Mouse (Mus musculus): ENCODE data around the gene Pros1.
A peak's percentile ranks its signal among the peaks of the same experiment; 100 is the strongest.

The Pros1 gene

DNA sequence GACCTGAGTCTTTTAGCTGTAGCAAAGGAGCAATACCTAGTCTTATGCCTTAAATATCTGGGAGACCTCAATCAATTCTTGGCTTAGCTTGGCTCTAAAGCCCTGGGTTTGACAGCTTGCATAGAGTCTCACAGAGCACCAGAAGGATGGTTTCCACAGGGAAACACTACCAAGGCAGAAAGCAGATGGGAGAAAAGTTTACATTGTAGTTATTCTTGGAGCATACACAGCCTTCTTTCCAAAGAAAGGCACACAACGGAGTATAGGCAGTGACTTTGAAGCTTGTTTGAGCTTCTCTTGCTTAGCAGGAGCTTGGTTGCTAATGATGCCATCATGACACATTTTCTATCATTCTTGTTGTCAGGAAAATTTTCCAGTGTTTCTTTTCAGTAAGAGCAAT, 6.0 kb downstream of the Pros1 start:
- no peak for DNase-seq (ENCODE audit: low read depth, low spot score)

DNA sequence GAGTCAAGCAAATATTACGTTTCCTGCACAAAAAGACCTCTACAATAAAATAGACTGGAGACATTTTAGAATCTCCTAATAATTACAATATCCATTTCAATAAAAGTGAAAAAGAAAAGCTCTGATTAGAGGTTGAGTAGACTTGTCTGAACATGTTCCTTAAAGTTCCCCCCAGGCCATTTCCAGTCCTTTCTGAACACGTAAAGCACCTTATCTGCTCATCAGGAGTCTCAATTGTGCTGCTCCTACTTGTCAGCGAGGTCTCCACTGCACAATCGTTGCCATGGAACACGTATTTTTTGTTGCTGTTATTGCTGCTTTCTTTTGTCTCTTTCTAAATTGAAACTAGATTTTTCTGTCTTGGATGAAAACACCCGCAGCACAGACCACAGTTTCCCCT, 7.3 kb downstream of the Pros1 start:
- no peak for DNase-seq (ENCODE audit: low read depth, low spot score)

DNA sequence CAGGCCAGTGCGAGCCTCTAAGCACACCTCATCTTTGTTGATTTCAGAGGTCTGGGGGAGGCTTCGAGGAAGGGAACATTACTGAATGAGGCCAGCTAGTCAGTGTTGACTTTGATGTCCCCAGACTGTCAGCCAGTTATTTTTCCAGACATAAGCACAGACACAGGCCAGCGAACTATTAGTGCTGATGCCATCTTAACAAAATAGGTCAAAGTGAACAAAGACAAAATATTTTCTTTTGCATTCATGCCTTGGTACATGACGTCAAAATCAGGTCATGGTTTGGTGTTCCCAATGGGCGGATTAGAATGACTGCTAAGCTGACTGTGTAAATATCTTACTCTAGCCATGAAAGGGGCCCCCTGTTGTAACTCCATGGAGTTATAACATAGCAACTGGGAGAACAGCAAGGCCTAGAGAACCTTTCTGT, 18.6 kb downstream of the Pros1 start:
- no peak for DNase-seq (ENCODE audit: low read depth, low spot score)

DNA sequence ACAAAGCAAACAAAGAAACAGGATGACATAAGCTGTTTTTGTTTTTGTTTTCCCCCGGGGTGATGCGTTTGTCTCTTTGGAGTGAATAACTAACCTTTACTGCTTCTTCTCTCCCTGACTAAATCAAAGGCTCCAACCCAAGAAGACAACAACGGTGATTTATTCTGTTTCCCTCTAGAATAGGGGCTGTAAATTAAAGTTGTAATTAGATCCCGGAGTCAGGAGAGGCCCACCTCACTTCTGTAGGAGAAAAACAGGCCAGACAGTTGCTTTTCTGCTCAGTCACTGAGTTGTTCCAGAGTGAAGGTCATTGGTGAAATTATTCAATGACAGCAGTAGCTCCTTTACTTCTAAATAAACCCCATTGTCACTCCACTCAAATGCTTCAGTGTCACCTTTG, 19.1 kb downstream of the Pros1 start:
- DNase-seq (ENCODE audit: low read depth, low spot score), result no peak

DNA sequence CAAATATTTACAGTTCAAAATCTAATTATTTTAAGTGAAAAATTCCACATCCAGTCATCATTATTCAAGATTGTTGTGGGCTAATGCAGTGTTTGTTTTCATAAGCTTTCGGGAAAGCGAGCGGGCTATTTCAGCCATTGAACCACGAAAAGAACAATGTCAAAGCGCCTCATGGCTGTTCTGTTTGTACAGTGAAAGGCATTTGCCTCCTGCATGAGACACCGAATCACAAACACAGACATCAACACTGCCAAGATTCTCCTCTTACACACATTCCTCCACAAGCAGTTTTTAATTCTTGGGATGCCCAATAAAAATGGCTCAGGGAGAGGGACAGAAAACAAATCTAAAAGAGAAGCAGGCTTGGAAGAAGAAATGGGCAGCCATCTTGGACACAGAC, 20.0 kb downstream of the Pros1 start:
- no peak for DNase-seq (ENCODE audit: low read depth, low spot score)

DNA sequence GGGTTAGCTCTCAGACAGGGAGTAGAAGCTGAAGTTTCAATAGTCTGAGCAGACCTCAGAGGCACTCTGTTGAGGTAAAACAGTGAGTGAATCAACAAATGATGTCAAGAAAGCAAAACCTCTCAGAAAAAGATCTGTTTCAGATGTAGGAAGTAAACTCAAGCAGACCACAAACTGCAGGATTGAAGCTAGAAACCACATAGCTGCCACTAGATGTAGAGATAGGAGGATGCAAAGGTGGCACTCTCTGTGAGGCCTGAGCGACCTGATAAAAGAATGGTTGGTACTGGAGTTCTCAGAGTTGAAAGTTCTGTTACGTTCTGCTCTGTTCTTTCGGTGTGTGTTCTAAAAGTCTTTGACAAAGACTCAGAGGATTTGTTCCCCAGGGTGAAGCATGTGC, 41.7 kb downstream of the Pros1 start:
- no peak for DNase-seq (ENCODE audit: low read depth, low spot score)

DNA sequence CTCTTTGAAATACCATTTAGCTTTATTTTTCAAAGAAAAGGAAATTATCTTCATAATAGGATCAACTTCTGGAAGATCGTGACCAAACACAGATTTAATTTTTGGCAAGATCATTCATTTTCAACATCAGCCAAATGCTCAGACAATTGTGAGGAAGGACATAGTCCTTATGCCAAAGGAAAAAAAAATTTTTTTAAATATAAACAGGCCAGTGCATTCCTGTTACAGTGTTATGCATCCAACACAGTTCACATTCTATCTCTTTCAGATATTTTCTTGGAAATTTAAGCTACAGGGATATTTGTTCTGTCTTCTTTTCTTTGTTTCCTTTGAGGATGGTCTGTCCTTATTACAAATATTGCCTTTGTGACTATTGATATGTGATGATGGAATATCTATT, 57.3 kb downstream of the Pros1 start:
- no peak for DNase-seq (ENCODE audit: low read depth, low spot score)

DNA sequence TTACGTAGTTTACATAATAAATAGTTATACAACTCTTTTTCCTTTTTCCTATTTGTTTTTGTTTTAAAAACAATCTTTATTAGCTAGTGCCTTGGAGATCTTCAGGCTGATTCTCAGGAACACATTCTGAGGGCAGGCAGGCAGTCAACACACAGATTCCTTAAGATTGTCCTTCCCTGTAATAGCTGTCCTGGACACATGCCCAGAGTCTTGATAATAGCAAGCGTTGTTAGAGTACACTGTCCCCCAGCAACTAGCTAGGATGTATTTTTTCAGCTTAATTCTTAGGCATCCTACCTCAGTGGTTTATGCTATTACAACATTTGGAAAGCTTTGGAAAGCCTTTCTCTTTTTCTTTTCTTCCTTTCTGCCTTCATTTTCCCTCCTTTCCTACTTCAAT, 58.1 kb downstream of the Pros1 start:
- DNase-seq (ENCODE audit: low read depth, low spot score), result no peak

DNA sequence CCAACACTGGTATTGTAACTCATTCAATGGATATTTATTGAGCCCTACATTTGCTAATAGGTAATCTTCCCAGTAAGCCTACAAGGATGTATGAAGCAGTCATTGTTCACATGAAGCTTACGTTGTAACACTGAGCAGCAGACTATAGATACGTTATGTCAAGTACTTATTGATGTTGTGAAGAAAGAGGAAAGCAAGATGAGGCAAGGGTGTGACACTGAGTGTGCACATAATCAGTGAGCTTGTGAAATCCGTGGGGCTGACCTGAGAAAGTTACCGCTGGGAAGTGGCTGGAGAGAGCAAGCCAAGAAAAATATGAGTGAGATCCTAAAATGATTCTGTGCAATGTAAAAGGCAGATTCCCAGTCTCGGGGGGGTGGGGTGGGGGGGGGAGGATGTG, 61.4 kb downstream of the Pros1 start:
- DNase-seq (ENCODE audit: low read depth, low spot score), result no peak

DNA sequence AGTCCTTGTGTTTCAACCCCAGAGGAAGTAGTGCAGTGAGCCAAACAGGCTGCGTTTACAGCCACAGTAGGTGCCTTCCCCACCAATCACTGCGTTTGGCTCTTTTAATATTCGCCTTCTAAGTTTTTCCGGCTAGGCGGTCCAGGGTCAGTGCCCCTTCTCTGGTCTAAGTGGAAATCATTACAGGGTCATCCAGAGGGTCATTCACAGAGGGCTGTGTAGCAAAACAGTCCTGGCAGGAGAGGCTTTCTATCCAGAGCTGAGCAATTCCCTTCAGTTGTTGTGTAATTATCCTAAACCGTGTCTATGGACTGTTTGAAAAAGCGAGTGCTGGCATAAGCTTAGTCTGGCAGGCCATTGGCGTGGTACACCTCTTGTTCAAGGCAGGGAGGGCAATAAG, 68.1 kb downstream of the Pros1 start:
- no peak for DNase-seq (ENCODE audit: low read depth, low spot score)

DNA sequence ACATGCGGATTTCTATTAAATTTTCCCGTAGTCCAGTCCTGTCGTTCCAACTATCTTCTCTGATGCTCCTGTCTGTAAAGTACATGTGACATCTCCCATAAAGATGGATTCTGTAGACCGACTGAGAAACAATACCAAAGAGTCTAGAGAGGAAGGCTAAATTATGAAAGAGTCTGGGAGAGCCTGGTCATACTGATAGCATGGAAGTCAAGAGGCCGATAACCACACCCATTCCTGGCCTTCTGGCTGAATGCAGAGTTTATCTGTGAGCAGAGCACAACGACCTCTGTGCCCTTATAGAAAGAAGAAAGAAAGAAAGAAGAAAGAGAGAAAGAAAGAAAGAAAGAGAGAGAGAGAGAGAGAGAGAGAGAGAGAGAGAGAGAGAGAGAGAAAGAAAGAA, 77.2 kb downstream of the Pros1 start:
- DNase-seq (ENCODE audit: low read depth, low spot score), result no peak

DNA sequence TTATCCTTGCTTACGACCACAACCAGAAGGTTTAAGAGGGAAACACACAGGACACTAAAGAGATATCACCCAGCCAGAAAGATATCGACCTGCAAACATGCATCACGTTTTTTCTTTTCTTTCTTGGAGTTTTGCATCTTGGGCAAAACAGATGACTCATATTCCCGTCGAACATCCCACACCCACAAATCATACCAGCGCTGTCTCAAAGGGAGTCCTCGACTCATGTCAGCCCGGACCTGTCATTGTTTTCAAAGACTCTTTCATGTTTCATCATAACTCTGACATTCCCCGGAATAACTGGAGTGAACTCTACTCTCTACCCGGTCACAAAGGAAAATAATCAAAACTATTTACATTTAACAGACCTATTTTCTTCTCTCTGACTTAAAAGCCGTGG, 82.2 kb downstream of the Pros1 start:
- DNase-seq (ENCODE audit: low read depth, low spot score), result no peak

DNA sequence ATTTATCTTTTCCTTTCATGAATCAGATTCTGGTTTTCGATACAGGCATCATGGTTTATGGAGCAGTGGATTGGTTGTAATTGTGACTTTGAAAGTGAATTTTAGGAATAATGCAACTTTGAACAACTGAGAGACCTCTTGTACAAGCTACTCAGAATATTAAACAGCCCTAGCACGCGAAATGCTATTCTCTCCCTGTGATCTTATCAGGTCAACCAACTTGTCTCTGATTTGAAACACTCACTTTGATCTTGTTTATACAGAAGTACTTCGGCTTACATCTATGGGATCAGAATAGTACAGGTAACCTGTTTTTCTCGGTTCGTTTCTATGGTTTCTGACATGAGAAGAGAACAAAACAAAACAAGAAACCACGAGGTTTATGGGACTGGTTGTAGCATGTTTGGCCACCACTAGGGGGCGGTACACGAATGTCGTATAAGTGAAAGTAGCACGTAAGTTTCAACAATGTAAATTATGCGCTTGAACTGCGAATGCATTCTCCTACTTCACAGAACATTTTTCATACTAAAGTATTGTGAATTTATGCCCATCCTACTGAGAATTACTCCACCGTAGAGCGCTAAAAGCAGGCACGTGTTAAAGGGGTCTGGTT, 86.4 kb downstream of the Pros1 start:
- DNase-seq (ENCODE audit: low read depth, low spot score), result peak; percentile 80

DNA sequence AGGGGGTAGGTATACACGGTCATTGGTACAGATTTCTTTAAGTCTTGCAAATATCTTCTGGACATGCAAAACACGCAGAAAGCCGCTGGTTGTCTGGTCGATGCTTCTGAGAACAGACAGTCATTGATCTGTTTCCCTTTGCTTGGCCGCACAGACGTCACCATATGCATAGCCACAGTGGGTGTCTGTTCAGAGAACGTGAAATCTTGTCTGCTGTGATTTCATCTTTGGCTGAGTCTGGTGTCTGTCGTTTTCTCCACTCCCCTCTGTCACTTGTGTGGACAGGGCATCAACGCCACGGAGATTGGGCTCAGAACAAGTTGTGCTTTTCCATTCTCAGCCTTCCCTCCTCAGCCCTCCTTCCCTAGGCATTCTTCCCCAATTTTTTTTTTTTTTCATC, 87.7 kb downstream of the Pros1 start:
- no peak for DNase-seq (ENCODE audit: low read depth, low spot score)

DNA sequence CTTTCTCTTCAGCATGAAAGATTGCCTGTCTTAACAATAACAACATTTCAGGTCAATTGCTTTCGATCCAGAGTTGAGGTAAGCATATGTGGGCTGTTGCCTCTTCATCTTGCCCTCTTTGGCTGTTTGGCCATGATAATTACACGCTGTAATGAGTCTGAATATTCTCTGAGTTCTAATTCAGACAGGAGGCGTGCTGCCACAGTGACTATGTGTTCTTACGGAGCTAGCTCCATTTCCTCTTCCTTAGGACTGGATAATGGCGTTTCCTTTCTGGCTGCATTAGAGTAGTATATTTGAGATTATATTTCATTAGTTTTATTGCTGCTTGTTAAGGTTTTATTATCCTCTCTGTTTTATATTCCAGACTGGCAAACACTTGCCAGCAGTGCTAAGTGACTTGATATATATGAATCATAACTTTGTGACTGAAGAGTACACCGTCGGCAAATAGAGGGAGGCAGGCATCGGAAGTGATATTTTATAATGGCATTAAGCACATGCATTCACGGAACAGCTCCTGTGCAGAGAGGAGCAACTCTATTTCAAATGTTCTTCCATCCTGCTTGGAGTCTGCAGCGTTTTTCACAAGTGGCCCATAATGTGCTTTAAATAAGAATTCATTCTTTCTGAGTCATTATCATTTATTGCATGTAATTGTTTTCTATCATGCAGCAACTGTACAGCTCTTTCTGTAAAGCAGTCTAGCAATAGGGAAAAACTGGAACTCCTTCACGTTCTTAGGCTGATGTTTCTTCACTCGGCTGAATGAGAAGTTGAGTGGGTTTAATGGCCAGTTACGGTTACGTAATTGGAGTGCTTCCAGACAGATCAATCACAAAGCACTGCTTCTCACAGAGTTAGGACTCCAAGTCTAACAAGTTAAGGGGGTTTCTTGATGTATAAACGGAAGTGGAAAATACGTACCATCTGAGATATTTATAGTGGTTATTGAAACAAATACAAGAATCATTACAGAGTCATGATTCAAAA, 88.6 kb downstream of the Pros1 start:
- no peak for DNase-seq (ENCODE audit: low read depth, low spot score)

DNA sequence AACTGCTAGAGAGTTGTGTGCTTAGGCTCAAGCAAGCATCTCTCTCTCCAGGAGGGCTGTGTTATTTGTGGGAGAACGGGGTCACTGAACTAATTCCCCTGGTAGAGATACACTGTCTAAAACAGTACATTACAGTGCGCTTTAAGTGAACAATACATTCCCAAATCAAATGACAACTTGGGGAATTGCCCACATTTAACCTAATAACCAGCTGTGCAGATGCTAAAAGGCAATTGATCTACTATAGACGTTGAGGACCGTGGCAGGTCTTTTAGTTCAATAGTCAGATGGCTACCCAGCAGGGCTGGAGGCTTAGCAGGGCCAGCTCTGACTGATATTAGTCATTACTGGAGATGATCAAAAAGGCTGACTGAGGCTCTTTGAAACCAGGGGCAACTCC, 104.4 kb downstream of the Pros1 start:
- no peak for DNase-seq (ENCODE audit: low read depth, low spot score)

DNA sequence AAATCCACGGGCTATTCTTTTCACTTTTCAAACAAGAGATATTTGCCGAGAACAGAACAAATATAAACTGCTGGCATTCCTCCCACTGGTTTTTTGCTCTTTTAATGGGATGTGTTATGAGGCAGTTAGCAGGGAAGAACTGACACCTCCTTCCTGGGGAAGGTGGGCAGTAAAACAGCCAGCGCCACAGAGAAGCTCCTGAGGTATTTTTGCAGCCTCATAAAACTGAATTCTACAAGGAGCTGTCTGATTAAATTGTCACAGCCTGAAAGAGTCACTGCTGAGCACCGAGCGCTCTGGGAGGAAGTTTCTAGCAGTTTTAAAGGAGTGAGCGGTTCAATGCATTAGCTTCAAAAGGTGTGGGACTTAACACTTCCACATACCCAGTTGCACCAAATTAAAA, 110.3 kb downstream of the Pros1 start:
- DNase-seq (ENCODE audit: low read depth, low spot score), result no peak

DNA sequence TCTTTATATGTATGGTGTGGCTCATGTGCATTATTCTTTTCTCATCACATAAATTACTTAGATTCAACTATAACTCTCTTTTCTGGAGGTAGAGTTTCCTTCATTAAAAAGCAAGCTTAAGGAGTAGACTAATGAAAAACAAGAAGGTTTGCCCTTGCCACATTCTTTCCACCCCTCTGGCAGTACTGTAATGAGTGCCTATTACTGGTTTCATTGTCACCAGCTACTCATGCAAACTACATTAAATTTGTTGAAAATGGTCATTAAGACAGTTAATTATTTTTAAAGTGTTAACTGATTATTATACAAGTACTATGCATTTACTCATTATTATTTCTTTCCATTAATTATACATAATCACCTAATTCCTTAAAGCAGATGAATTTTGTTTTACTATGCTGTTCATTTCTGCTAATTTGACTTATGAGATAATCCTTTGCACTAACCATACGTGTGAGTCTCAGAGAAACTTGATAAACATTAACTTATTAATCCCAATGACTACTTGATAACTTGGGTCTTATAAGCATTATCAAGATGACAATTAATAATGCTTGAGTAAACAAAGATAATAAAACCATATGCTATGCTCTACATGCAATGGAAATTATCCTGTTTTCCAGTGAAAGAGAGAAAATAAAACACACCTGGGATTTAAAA, 117.7 kb downstream of the Pros1 start:
- DNase-seq (ENCODE audit: low read depth, low spot score), result no peak

DNA sequence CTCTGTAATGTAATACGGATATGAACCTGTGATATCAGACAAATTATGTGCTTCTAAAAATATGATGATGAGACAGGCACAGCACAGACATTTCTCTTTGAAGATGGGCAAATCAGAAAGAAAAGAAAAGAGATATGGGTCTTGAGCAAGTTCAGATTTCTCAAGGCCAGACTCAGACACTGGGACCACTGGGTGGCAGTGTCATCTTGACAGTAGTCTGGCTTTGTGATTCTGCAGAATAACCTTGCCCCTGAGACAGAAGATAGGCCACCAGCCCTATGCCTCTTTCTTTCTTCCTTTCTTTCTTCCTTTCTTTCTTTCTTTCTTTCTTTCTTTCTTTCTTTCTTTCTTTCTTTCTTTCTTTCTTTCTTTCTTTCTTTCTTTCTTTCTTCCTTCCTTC, 120.8 kb downstream of the Pros1 start:
- peak; percentile 14 for DNase-seq (ENCODE audit: low read depth, low spot score)
